Mouse (Mus musculus): Measurements from ENCODE around the gene Ptpn9.

Ptpn9 gene

DNA sequence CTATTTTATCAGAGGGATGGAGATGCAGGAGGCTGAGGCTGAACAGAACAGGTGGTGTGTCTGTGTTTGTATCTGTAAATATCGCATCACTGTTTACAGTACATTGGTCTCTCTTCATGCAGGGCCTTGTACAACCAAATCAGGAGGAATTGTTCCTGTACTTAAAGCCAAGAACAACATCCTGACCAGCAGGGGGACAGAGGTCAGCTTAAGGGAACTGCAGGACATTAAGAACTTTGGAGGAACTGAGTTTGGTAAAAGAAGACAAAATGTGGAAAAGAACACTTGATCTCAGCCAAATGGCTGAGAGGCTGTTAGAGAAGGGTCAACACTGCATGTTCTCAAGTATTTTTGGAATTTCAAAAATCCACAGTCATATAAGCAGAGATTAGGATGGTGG lies 20.0 kb downstream of the Ptpn9 start:
- DNase-seq (ENCODE audit: low spot score), result no peak

DNA sequence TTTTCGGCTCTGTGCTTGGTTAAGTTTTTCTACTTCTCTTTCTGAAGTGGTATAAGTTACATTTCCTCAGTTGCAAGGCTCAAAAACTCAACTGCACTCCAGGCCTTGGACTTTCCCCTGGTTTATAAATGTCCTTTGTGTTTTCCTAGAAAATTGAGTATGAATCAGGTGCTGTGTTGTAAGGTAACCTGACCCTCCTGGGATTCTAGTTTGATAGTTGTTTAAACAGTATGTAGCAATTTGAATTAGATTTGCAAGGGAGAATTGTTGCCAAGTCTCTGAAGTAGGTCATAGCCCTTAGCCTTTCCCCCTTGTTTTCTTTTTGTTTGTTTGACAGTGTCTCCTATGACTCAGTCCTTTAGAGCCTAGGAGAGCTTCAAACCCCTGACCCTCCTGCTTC lies 22.9 kb downstream of the Ptpn9 start:
- DNase-seq (ENCODE audit: low spot score), result no peak

DNA sequence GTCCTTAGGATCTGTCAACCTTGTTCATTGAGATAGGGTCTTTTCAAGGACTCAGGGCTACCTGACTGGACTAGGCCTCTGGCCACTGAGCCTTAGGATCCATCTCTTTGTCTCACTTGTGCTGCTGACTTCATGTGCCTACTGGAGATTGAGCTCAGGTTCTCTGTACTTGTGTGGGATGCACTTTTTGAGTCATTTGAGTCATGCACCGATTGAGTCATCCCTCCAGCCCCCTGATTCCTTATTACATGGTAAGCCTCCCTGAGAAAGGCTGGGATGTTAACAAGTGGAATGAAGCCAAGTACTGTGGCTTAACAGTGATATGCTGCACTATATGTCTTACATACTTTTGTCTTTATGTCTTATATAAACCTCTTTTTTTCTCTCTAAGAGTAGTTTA lies 37.0 kb downstream of the Ptpn9 start:
- DNase-seq (ENCODE audit: low spot score), result peak; percentile 12

DNA sequence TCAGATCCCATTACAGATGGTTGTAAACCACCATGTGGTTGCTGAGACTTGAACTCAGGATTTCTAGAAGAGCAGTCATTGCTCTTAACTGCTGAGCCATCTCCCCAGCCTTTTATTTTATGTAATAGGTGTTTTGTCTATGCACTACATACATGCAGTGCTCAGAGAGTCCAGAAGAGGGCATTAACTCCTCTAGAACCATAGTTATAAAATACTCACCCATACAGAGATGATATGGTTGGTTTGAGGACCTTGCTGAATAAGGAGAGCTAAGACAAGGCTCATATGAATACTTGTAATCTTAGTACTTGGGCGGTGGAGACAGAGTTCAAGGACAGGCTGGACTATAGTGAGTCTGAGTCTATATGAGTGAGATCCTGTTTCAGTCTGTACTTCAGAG lies 61.5 kb downstream of the Ptpn9 start:
- DNase-seq (ENCODE audit: low spot score), result peak; percentile 41

DNA sequence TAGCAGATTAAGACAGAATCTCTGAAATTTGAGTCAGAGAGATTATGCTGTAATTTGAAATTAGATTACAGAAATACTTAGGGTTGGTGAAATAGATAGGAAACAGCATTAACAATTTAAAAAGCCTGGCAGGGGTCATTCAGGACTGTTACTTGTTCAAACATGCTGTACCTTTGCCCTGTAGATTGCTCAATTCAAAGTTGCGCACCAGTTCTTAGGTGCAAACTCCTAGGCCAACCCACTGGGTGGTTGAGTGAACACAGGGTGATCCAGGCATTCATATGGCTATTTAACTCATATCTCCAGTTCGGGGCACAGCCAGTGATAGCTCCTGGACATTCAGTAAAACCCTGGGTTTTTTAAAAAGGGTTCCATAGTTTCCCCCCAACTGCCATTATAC lies 69.4 kb downstream of the Ptpn9 start:
- no peak for DNase-seq (ENCODE audit: low spot score)

DNA sequence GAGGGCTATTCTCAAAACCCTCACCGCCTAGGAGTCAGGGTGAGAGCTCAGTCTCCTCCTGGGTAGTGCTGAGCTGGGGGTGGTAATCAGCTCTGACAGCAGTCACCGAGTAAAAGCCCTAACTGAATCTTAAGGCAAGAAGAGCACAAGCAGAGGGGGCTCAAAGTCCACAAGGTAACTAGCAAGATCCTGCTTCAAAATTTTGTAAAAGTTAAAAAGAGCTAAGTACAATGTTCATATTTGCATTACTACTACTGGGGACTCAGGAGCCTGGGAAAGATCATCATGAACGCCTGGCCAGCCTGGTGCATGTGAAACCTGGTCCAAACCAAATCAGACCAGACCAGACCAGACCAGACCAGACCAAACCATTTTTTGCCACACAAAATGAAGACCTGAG lies 73.5 kb downstream of the Ptpn9 start:
- DNase-seq (ENCODE audit: low spot score), result no peak

DNA sequence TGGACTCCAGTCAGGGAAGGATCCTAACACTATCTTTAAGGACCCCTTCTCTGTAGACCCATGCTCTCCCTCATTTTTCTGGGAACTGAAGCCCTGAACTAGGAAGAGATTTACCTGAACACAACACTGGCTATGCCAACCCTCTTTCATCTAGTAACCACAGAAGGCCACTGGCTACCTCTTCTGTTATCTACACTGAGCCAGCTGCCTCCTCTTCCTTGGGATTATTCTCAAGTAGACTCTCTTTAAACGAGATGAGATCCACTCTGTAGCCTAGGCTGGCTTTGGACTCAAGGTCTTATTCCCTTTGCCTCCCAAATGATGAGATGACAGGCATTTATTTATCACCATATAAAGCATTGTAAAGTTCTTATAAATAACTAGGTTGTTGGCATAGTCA lies 75.5 kb downstream of the Ptpn9 start:
- DNase-seq (ENCODE audit: low spot score), result no peak

DNA sequence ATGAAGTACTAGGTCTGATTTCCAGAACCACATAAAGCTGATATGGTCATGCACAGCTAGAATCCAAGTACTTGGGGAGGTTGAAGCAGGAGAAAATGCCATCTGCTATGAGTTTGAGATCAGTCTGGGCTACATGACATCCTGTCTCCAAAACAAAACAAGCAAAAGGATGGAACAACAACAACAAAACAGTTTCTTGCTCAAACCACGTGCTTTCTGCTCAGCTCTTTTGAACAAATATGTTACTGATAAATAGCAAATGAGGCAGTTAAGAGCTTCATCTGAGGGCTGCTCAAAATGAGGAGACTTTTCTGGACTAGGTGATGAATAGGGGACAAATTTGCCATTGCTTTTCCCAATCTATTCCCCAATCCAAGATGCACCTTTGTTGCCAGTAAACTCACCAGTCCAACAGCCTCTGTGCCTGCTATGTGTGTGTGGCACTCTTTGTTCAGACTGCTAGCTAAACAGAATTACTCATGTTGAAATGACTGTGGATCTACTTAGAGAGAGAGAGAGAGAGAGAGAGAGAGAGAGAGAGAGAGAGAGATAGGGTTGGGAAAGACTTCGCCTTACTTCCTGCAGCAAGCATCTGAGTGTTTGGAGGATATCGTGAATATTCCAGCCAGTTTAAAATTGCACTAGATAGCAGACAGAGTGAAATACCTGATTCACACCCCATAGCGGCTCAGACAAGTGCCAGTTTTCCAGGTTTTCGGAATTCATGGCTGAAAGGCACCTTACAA lies 76.2 kb downstream of the Ptpn9 start:
- DNase-seq (ENCODE audit: low spot score), result no peak

DNA sequence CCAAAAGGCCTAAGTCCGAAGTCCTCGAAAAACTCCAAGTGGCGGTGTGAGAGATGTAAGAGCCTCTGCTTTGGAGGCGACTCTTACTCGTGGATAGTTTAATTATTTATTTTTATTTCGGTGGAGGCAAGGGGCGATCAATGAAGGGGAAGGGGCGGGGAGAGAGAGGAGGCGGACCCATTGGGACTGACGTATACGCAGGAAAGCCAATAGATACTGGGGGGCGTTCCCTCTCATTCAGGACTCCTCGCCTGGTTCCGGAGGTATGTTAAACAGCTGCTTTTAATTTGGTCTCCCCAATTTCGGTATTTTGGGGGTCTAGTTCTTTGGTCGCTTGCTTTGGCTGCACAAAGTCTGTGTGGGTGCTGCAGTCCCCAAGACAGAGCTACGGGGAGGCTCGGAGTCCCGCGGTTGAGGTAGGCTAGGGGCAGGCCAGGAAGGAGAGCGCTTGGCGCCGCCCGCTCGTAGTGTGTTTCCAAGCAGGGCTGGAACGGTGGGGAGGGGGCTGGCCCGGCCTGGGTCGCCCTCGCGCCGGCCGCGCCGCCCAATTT lies 77.2 kb downstream of the Ptpn9 start, which contains the start of gene Sin3a:
Gene Sin3a, plus strand, starts transcription at position 240 of the 551 bp plus-strand sequence.
- peak; percentile 77 for DNase-seq (ENCODE audit: low spot score)

DNA sequence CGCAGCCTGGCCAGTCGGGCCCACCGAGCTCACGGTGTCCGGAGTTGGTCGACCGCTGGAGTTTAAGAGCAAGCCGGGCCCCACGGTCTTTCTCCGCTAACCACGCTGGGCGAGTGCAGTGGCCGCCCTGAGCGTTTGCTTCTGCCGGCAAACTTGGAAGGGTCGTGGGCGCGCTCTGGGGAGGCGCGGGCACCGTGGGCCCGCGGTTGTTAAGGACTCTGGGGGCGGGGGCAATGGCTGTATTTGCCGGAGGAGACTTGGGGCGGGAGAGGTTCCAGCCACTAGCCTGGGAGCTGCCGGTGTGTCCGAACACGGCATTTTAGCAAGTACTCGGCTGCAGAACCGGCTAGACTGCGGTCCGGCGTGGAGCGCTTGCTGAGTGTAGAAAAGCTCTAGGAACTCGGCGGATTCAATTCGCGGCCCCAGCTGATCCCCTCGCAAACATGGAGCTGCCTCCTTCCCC lies 77.8 kb downstream of the Ptpn9 start:
- no peak for DNase-seq (ENCODE audit: low spot score)

DNA sequence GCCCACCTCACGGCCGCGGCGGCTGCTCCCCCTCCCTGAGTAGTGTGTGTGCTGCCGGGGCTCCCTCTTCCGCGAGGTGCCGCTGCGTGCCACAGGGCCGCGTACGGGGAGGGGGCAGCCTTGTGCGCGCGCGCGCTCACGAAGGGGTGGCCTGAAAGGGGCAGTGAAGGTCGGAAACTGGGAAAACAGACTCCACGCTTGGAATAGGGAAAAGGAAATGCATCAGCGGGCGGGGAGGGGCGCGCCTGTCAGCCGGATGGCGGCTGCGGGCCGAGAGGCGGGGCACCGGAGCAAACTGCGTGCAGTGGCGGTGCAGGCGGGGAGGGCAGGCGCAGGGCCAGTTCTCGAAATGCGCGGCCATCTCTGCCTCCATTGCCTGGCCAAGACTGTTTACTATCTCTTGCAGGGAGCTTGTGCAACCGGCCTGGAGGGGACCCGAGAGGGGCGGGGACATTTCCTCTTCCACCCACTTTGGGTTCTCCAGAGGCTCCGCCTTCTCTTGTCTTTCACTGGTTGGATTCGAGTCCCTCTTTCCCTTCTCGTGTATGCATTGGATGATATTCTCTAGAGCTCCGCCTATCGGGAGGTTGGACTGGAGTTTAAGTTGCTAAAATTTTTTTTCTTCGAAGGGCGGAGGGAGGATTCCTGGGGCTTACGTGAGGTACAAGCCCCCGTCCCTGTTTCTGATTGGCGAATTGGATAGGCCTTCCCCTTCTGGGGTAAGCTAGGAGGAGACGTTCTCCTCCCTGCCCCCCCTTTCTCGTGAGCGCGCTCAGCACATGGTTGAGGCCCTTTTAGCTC lies 78.5 kb downstream of the Ptpn9 start:
- peak; percentile 99 for DNase-seq (ENCODE audit: low spot score)

DNA sequence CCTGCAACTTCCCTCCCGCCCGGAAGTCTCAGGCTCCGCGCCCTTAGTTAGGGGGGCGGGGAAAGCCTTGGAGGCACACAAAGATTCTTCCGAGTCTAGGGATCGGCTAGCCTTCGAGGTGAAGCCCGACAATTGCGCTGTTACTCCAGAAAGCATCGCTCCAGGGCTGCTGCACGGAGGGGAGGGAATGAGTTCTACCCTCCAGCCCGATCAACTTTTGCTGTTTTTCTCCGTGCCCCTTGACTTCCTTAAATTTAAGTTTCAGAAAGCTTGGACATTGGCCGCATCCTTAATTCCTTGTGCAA lies 79.0 kb downstream of the Ptpn9 start:
- DNase-seq (ENCODE audit: low spot score), result no peak

DNA sequence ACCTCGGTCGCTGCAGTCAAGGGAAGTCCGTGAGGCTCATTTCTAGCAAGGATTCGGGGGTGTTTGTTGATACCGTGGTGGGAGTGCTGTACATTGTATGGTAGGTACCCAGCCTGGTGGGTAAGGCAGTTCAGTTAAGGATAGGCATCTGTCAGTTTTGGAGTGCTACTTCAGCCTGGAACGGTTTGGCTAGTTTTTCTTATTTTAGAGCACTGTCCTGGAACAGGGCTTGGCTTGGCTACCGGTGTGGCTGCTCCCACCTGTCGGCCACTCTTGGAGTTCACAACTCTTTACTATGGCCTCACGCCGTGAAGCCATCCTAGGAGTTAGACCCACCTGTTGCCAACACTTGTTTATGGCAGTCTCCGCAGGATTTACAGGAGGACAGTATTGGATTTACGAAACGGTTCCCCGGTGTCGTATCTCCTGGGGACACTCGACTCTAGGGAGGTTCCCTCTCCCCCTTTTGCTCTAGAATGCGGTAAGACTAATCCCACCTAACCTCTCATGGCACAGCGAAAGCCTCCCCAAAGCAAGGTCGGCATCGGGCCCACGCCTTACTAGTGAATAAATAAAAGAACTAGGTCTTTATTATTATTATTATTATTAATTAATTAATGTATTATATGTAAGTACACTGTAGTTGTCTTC lies 79.6 kb downstream of the Ptpn9 start:
- peak; percentile 65 for DNase-seq (ENCODE audit: low spot score)

DNA sequence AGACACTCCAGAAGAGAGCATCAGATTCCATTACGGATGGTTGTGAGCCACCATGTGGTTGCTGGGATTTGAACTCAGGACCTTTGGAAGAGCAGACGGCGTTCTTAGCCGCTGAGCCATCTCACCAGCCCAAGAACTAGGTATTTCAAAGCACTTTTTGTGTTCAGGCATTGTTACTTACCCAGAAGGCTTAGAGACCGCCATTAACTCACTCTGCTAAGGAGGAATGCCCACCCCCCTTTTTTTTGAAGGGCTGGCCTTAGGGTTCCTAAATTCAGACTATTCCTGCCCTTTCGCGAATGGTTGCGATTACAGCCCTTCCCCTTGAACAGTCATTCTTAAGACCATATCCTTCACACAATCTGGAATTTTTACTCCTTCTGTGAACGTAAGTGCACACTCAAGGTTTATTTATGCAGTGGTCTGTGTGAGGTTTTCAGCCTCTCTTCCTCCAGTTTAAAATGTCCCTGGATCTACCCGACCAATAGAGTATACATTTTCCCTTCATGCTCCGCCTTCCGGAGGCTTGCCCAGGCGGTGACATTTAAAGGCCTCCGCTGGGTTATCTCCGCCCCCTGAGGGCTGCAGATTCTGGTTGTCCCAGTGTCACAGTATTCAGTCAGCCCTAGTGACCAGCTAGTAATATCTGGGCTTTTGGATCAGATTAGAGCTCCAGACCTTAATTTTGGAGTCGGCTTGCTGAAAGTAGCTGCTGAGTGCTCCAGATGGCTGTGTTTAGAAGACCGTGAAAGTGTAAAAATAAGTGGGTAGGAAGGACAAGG lies 80.3 kb downstream of the Ptpn9 start:
- DNase-seq (ENCODE audit: low spot score), result peak; percentile 76

DNA sequence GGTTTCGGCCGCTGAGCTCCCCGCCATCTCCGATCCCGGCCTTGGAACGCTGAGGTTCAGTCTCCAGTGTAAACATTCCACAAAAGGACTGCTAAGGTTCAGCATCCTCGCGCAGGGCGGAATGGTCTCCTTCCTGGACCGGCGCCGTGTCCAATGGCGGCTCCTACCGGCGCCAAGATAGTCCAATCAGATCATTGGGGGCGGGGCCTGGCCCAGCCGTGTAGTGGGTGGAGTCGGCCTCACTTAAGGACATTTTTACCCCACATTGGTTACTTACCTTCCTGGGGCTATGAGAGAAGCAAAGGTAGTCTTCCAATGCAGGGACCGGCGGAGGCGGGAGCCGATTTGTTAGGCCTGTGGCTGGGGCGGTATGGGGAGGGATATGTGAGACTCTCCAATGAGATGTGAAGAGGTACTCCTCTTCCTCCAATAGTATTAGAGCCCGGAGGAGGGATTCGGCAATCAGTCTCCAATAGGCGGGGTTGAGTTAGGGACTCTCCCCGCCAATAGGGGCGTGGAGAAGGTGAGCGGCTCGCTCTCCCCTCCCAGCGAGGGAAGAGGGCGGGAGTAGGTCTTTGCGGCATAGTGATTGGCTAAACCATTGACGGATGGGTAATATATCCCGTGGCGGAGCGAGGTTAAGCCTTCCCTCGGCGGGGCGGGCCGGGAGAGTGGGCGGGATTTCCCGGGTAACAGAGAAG lies 81.1 kb downstream of the Ptpn9 start:
- DNase-seq (ENCODE audit: low spot score), result peak; percentile 99

DNA sequence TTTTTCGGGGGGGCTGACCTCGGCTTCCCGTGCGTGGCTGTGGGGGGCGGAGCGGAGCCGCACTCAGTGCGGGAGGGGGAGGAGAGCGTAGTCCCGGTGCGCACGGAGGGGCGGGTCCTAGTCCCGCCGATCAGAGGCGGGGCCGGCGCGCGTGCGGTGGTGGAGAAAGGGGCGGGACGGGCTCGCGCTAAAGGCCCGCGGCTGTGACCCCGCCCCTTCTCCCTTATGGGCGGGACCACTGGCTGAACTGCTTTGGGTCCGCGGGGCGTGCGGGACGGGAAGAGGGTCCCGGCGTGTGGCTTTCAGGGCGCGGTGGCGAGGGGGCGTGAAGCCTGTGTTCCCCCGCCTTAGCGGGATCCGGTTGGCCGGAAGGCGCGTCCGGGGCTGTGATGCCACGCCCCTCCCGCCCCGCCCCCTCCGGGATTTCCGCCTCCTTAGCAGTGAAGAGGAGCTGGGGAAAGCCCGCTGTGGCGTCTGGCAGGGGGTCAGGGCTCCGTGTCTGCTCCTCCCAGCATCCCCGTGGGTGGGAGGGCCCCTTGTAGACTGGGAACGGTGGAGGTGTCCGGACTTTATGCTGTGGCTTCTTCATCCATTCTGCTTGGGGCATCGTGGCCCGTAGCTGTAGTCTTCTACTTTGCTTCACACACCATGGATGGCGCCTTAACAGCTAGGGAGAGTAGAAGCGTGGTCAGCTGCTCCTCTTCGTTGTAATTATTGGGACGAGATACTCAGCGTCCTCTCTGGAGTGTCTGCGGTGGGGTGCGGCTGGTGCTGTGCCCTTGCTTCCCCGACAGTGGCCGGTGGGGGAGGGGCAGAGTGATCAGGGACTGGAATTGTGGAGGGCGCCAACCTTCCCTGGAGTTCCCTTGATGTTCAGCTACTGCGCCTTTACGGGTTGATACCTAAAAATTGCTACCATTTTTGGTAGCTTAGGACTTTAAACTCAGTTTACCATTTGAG lies 82.3 kb downstream of the Ptpn9 start:
- DNase-seq (ENCODE audit: low spot score), result peak; percentile 88

DNA sequence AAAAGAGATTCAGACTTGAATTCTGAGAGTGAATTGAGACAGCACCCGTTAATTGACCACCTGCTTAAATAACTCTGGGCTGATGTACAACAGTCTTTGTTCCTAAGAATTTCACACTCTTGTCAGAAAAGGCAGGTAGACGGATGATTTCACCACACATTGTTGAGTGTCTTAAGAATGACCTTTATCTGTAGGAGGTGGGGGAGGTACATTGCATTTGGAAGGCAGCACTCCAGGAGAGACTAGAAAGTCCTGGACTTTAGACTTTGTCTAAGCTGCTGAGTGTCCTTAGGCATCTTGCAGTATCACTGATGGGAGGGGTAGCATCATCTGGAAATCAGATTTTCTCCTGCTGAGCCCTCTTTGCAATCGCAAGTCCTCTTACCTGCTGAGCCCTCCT lies 87.5 kb downstream of the Ptpn9 start:
- no peak for DNase-seq (ENCODE audit: low spot score)
